Mouse (Mus musculus) neural tube, embryonic 12.5 days (tissue): ENCODE measurements around the gene Cldn34b2. TPM values are rescaled to one million over a fixed set of nuclear protein-coding genes. Genes with fewer than 3 reads are reported as not detected.
"Not testable (repeated sequence)": the region's sequence is repeated elsewhere in the genome, so short reads cannot be mapped to it uniquely, and the experiment has no call there.

Experiments used
- ATAC-seq: fragments of 200-750 bp; cut with Nextera tagmentation; 2 replicates; pipeline ENCODE4 v1.8.0; 2017; ENCODE audit warnings: low read depth, mild to moderate bottlenecking, moderate TSS enrichment, moderate library complexity; ENCODE audit not compliant: low FRiP score
- H3K27ac ChIP-seq: fragments of 300-500 bp; sonication (generic); 2 replicates; pipeline ENCODE4 v1.5.1; 2016
- H3K27me3 ChIP-seq: fragments of 300-500 bp; sonication (generic); replicated peaks from 2 replicates; pipeline ENCODE4 v1.6.1; 2016; ENCODE audit warnings: mild to moderate bottlenecking
- H3K36me3 ChIP-seq: fragments of 300-500 bp; sonication (generic); 2 replicates; pipeline ENCODE4 v1.6.1; 2016; ENCODE audit warnings: mild to moderate bottlenecking
- H3K4me1 ChIP-seq: fragments of 300-500 bp; sonication (generic); 2 replicates; pipeline ENCODE4 v1.6.1; 2016
- H3K4me2 ChIP-seq: fragments of 300-500 bp; sonication (generic); replicated peaks from 2 replicates; pipeline ENCODE4 v1.6.1; 2016; ENCODE audit warnings: mild to moderate bottlenecking
- H3K4me3 ChIP-seq: fragments of 300-500 bp; sonication (generic); 2 replicates; pipeline ENCODE4 v1.5.1; 2016
- H3K9ac ChIP-seq: fragments of 300-500 bp; sonication (generic); 2 replicates; pipeline ENCODE4 v1.6.1; 2016; ENCODE audit warnings: mild to moderate bottlenecking
- H3K9me3 ChIP-seq: fragments of 300-500 bp; sonication (generic); 2 replicates; pipeline ENCODE4 v1.6.1; 2016; ENCODE audit warnings: mild to moderate bottlenecking
- WGBS: fragments of 180-500 bp; shearing (Covaris S2); methylation state at CpG from one replicate; pipeline ENCODE4 v1.1.7; 2016; 5-methylcytosine and 5-hydroxymethylcytosine counted together
- polyA plus RNA-seq: library from polyadenylated mRNA; unstranded; fragments of >200 nt; fragmentation: Nextera tagmentation; extraction: Ambion mirVana; gene quantifications from 2 replicates; pipeline ENCODE4 v1.2.1, GENCODE M21; 2016

Gene Cldn34b2
- polyA plus RNA-seq: not detected in 2 replicates

DNA sequence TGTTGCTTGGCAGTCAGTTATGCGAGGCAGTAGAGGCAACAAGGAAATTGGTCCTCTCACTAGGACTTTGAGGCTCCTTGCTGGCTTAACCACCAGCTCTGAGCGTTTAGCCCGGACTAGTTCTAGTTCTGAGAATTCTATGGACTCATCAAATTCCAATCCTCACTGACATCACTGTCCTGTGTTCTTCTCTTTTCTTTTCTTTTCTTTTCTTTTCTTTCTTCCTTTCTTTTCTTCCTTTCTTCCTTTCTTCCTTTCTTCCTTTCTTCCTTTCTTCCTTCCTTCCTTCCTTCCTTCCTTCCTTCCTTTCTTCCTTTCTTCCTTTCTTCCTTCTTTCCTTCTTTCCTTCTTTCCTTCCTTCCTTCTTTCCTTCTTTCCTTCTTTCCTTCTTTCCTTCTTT, at the start of gene Cldn34b2:
Gene Cldn34b2 (minus strand): TSS at position 101 of the 400 bp plus-strand sequence.
- 82% methylated on average over 3 of the region's 3 CpGs for WGBS
- not testable (repeated sequence) for H3K4me3 ChIP-seq, H3K36me3 ChIP-seq, ATAC-seq, H3K9ac ChIP-seq, H3K27ac ChIP-seq, H3K4me1 ChIP-seq, H3K9me3 ChIP-seq, H3K4me2 ChIP-seq, H3K27me3 ChIP-seq

DNA sequence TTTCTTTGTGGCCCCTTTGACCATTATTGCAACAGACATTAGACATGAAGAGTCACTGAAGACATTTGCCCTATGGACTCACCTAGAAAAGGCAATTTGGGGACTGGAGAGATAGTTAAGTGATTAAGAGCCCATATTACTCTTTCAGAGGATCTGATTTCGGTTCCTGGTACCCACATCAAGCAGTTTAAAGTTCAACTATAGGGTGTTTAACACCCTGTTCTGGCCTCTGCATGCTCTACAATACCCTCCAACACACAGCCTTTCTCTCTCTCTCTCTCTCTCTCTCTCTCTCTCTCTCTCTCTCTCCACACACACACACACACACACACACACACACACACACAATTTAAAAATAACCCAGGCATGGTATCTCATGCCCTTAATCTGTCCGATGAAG, 49.4 kb upstream of the Cldn34b2 start:
- Histone ChIP-seq H3K9me3 (no peaks in the 10 kb centered on the region), H3K4me2 (no peak overlapping the region), H3K27me3 (no peaks in the 10 kb centered on the region), H3K9ac (no peak overlapping the region), H3K4me1 (no peaks in the 10 kb centered on the region), H3K4me3 (no peak overlapping the region), H3K36me3 (no peaks in the 10 kb centered on the region), H3K27ac (no peak overlapping the region)
- ATAC-seq: no peak
- 84% methylated on average over 2 of the region's 2 CpGs for WGBS

DNA sequence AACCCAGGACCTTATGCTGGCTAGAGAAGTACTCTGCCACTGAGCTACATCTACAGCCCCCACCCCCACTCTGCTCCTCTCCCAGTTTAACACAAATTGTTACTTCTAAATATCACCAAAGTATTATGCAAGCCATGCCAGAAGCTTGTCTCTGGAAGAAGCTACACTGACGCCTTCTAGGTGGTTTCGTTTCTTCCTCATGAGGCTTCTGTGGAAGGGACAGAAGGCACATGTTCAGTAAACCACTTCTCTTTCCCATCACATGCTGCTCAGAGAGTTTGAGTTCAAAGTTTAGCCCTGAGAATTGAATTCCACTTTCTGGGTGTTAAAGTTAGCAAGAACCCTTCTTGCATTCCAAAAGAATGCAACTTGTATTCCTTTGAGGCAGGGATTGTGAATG, 49.0 kb upstream of the Cldn34b2 start:
- no peak for ATAC-seq

DNA sequence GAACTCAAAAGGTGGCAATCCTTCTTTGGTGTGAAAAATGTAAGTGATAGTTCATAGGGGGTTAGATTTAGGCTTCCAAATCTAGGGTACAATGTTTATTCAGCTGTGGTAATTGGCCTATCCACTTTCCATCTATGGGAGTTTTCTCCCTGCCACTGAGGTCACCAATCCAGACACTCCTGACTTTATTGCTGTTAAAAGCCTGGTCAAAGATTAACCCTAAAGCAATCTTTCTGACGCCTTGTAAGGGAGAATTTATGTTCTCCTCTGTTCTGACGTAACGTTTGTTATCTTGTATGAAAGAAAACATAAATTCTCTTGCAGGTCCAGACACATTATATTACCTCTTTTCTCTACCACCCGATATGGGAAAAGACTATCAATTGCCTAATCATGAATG, 47.4 kb upstream of the Cldn34b2 start:
- Histone ChIP-seq H3K9ac (no peak overlapping the region), H3K9me3 (no peaks in the 10 kb centered on the region), H3K4me2 (no peak overlapping the region), H3K4me1 (no peaks in the 10 kb centered on the region), H3K27ac (no peak overlapping the region), H3K36me3 (no peaks in the 10 kb centered on the region), H3K4me3 (no peak overlapping the region), H3K27me3 (no peaks in the 10 kb centered on the region)
- no peak for ATAC-seq
- WGBS: 36% methylated on average over 4 of the region's 4 CpGs

More for the DNA sequence above, 49.0 kb upstream of the Cldn34b2 start:
- H3K4me2 ChIP-seq: no peak overlapping the region
- H3K27ac ChIP-seq: no peak overlapping the region
- no peaks in the 10 kb centered on the region for H3K36me3 ChIP-seq
- no peak overlapping the region for H3K4me3 ChIP-seq
- H3K9me3 ChIP-seq: no peaks in the 10 kb centered on the region
- no peaks in the 10 kb centered on the region for H3K27me3 ChIP-seq
- no peak overlapping the region for H3K9ac ChIP-seq
- 80% methylated on average over 2 of the region's 2 CpGs for WGBS
- H3K4me1 ChIP-seq: no peaks in the 10 kb centered on the region

DNA sequence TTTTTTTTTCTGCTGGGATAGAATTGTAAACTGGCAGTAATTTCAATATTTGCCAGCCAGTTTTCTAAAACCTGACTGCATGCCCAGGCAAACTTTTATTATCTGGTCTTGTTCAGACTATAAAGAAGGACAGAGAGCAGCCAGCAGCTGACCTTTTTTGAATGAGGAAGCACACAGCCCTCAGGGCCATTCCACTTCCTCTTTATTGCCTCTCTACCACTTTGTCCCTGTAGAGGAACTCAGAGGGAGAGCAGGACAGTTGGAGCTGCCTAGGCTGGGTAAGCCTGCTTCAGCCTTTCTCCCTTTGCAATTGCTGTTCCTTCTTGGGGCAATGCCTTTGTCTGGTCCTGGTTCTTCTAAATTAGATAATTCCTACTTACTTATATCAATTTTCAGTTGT, 44.1 kb upstream of the Cldn34b2 start:
- no peak overlapping the region for H3K4me2 ChIP-seq
- H3K9ac ChIP-seq: no peak overlapping the region
- no peaks in the 10 kb centered on the region for H3K4me1 ChIP-seq
- ATAC-seq: no peak
- H3K9me3 ChIP-seq: no peaks in the 10 kb centered on the region
- no peaks in the 10 kb centered on the region for H3K27me3 ChIP-seq
- H3K27ac ChIP-seq: no peak overlapping the region
- no peak overlapping the region for H3K4me3 ChIP-seq
- H3K36me3 ChIP-seq: no peaks in the 10 kb centered on the region

- Histone ChIP-seq H3K4me2 (no peak overlapping the region), H3K4me1 (no peaks in the 10 kb centered on the region), H3K36me3 (no peaks in the 10 kb centered on the region), H3K9me3 (no peaks in the 10 kb centered on the region), H3K27ac (no peak overlapping the region), H3K9ac (no peak overlapping the region), H3K4me3 (no peak overlapping the region), H3K27me3 (no peaks in the 10 kb centered on the region)
- ATAC-seq: no peak
- WGBS: 67% methylated on average over 1 of the region's 1 CpGs
Measured at GRCm38 (mm10) chrX:155171754-155172153, 43.5 kb upstream of the Cldn34b2 start.

DNA sequence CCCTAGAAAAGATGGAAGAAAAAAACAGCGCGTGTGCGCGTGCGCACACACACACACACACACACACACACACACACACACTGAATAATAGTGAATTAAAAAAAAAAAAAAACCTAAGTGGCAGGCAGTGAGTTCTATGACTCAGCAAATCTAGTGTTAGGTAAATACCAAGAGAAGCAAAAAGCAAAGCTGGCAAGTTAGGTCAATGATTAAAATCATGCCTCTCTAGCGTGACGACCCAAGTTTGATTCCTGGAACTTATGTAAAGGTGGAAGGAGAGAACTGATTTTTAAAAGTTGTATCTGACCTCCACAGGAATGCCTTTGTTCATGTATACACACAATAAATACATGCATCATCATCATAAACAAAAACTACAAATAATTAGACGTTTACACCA, 41.7 kb upstream of the Cldn34b2 start:
- no peaks in the 10 kb centered on the region for H3K4me1 ChIP-seq
- H3K9ac ChIP-seq: no peak overlapping the region
- H3K4me2 ChIP-seq: no peak overlapping the region
- H3K36me3 ChIP-seq: no peaks in the 10 kb centered on the region
- no peak overlapping the region for H3K4me3 ChIP-seq
- H3K9me3 ChIP-seq: no peaks in the 10 kb centered on the region
- ATAC-seq: no peak
- WGBS: 92% methylated on average over 8 of the region's 8 CpGs
- H3K27me3 ChIP-seq: no peaks in the 10 kb centered on the region
- H3K27ac ChIP-seq: no peak overlapping the region

DNA sequence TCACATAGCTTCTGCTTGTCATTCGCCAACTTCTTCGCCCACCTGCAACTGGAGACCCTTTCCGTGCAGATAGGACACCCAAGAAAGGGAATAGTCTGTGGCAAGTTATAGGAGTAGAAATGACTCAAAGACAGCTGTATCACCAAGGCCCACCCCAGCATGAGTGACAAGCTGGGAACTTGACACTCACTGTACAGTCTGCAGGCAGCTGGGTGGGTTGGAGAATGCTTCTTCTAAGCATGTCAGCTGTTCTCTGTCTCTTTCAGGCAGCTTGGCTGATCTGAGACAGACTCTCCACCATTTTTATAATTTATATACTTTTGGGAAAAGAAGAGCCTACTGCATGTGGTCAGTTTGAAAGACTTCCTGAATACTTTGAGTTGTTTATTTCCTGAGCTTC, 39.5 kb upstream of the Cldn34b2 start:
- H3K4me2 ChIP-seq: no peak overlapping the region
- H3K9ac ChIP-seq: no peak overlapping the region
- H3K4me1 ChIP-seq: no peaks in the 10 kb centered on the region
- H3K27ac ChIP-seq: no peak overlapping the region
- no peaks in the 10 kb centered on the region for H3K27me3 ChIP-seq
- H3K4me3 ChIP-seq: no peak overlapping the region
- 96% methylated on average over 3 of the region's 3 CpGs for WGBS
- ATAC-seq: no peak
- no peaks in the 10 kb centered on the region for H3K36me3 ChIP-seq
- no peaks in the 10 kb centered on the region for H3K9me3 ChIP-seq

- no peak overlapping the region for H3K9ac ChIP-seq
Measured at GRCm38 (mm10) chrX:155166313-155166712, 38.1 kb upstream of the Cldn34b2 start.

DNA sequence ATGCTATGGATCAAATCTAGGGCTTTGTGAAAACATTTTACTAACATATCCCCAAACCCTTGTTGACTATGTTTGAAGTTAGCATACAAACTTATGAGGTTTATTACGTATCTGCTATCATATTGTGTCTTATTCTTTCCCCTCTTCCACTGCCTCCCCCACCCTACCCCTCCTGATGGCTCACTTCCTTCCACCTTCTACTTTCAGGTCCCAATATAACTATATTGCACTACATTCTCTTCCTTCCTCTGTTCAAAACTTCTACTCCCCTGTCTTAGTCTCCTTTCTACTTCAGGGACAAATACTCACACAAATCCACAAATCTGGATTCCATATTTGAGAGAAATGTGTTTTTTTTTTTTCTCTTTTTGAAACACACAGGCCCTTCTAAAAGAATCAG, 35.3 kb upstream of the Cldn34b2 start:
- no peak overlapping the region for H3K27ac ChIP-seq
- H3K4me3 ChIP-seq: no peak overlapping the region
- 88% methylated on average over 1 of the region's 1 CpGs for WGBS
- H3K36me3 ChIP-seq: no peaks in the 10 kb centered on the region
- H3K9me3 ChIP-seq: no peaks in the 10 kb centered on the region
- no peak overlapping the region for H3K9ac ChIP-seq
- no peak overlapping the region for H3K4me2 ChIP-seq
- H3K4me1 ChIP-seq: no peaks in the 10 kb centered on the region
- no peaks in the 10 kb centered on the region for H3K27me3 ChIP-seq
- ATAC-seq: no peak

More at GRCm38 (mm10) chrX:155166313-155166712, 38.1 kb upstream of the Cldn34b2 start:
- WGBS: 71% methylated on average over 2 of the region's 2 CpGs
- no peak overlapping the region for H3K4me2 ChIP-seq
- H3K9me3 ChIP-seq: no peaks in the 10 kb centered on the region
- no peak overlapping the region for H3K4me3 ChIP-seq
- no peak for ATAC-seq
- no peaks in the 10 kb centered on the region for H3K4me1 ChIP-seq
- H3K27ac ChIP-seq: no peak overlapping the region
- no peaks in the 10 kb centered on the region for H3K27me3 ChIP-seq
- H3K36me3 ChIP-seq: no peaks in the 10 kb centered on the region

DNA sequence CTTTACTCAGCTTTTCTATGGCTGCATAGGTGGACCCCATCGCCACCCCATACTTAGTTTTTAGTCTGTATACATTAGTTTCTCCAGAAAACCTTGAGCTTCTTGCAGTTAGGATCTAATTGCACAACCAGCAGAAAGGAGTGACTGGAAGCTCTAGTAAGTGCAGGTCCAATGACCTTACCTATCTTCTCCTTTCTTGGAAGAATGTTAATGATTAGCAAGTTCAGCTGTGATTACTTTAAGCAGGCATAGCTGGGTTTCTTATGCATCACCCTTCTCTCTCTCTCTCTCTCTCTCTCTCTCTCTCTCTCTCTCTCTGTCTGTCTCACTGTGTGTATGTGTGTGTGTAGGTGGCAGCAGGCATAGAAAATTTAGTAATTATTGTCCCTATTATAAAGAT, 23.7 kb upstream of the Cldn34b2 start:
- H3K36me3 ChIP-seq: no peaks in the 10 kb centered on the region
- no peak overlapping the region for H3K4me2 ChIP-seq
- no peak for ATAC-seq
- H3K4me1 ChIP-seq: no peaks in the 10 kb centered on the region
- 92% methylated on average over 1 of the region's 1 CpGs for WGBS
- H3K9ac ChIP-seq: no peak overlapping the region
- no peaks in the 10 kb centered on the region for H3K27me3 ChIP-seq
- H3K4me3 ChIP-seq: no peak overlapping the region
- H3K9me3 ChIP-seq: no peaks in the 10 kb centered on the region
- H3K27ac ChIP-seq: no peak overlapping the region

GRCm38 (mm10) chrX:155144718-155145117, 16.5 kb upstream of the Cldn34b2 start:
- Histone ChIP-seq H3K4me1 (no peaks in the 10 kb centered on the region), H3K4me2 (no peak overlapping the region), H3K4me3 (no peak overlapping the region), H3K27me3 (no peaks in the 10 kb centered on the region), H3K9ac (no peak overlapping the region), H3K27ac (no peak overlapping the region), H3K36me3 (no peaks in the 10 kb centered on the region), H3K9me3 (no peaks in the 10 kb centered on the region)
- WGBS: 19% methylated on average over 3 of the region's 3 CpGs
- no peak for ATAC-seq

DNA sequence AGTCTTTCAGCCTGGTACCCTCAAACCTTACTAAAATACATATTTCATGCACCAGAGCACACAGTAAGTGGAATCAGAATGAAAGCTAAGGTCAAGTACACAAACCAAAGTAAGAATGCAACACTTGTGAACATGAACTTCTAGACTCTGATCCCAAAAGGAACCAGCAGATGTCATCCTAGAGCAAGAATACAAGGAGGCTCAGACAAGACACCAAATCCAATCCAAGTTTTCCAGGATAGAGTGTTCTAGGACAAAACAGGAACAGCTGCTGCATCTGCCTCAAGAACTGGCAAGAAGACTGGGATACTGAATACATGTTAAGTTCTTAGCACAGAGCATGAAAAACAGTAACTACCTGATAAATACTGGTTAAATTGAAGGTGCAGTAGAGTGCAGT, 30.2 kb downstream of the Cldn34b2 start:
- Histone ChIP-seq H3K27ac (no peak overlapping the region), H3K9me3 (no peaks in the 10 kb centered on the region), H3K4me3 (no peak overlapping the region), H3K4me1 (no peaks in the 10 kb centered on the region), H3K36me3 (no peaks in the 10 kb centered on the region), H3K27me3 (no peaks in the 10 kb centered on the region), H3K4me2 (no peak overlapping the region), H3K9ac (no peak overlapping the region)
- no peak for ATAC-seq

- not testable (repeated sequence) for ATAC-seq
Measured at GRCm38 (mm10) chrX:155093566-155093965, 34.6 kb downstream of the Cldn34b2 start, which contains the start of gene Magea2. Gene Magea2 (minus strand): TSS chrX:155093666.

More at GRCm38 (mm10) chrX:155093566-155093965, 34.6 kb downstream of the Cldn34b2 start, which contains the start of gene Magea2:
- not testable (repeated sequence) for H3K4me1 ChIP-seq, H3K36me3 ChIP-seq, H3K4me2 ChIP-seq, H3K9me3 ChIP-seq, H3K27ac ChIP-seq, H3K27me3 ChIP-seq, H3K4me3 ChIP-seq, H3K9ac ChIP-seq
- 81% methylated on average over 4 of the region's 4 CpGs for WGBS
